Mouse (Mus musculus) left cerebral cortex, postnatal 36 days (tissue): ENCODE data around the gene Col26a1. TPM values are rescaled to one million over a fixed set of nuclear protein-coding genes. Genes with fewer than 3 reads are reported as not detected.

Experiments
- DNase-seq, 2 experiments: peaks; one replicate each; pipeline ENCODE4 v3.0.0; 2021 to 2022; ENCODE audit warnings: low spot score in 2 of 2, mixed read lengths in 1 of 2
- intact Hi-C: fragments of 180-260 bp; cut with DNase I; formaldehyde crosslinking; loops from one replicate; pipeline ENCODE4 v1.15.1; 2025
- total RNA-seq, 2 experiments: library from RNA; stranded (reverse); gene quantifications; 2 replicates each; pipeline ENCODE4 v1.2.3; 2021

The Col26a1 gene
- 10 to 100 TPM in 1 of 2 experiments, 1 to 10 TPM in 1; 8.3 to 13.7 TPM for total RNA-seq

DNA sequence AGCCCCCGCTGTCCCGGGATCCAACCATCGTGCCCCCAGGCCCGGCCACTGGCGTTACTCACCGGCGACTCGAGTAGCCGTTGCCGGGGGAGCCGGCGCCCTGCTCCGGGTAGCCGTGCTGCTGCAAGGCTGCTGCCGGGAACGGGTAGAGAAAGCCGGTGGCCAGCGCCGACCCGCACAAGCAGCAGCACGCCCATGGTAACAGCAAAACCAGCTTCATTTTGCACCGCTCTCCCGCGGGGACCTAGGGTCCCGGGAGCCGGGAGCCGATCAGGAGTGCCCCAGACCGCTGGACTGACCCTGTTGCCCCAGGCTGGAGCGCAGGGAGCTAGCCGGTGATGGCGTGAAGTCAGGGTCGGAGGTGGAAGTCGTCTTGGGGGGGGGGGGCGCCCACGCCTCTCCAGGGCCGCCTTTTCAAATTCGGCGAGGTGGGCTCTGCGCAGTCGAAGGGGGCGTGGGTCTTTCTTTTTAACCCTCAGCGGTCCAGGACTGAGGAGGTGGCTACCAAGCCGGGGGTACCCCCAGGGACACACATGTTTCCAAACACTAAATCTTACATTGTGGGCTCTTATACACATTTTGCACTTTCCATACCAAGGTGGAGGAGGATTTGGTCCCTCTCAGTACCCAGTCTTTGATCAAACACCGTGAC is at the start of gene Col26a1:
Col26a1 (minus strand) TSS at position 422 of the 652 bp plus-strand sequence.
- DNase-seq: peak; percentile 25 to 29
- intact Hi-C loops: no loop called here

DNA sequence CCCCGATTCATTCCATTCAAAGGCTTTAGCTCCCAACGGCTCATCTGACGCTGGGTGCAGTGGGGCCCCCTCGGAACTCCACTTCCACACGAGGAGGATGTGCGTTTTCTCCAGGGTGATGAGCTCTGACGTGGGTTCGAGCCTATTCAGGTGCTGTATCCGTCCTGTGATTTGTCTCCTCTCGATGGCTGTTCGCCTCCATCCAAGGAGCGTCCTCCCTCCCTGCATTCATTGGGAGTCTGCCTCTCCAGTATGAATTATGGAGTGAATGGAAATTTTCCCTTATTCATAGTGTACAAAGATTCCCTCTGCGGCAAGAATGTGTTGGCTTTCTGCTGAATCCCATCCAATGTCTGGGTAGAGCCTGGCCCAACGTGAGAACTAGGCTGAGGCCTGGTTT is 48.9 kb upstream of the Col26a1 start:
- DNase-seq: peak in 1 of 2 experiments; percentile 14
- intact Hi-C loops: loop anchor here (10.0 kb wide), 1 partner anchor 173 kb away; no protein-coding TSS in a partner anchor

DNA sequence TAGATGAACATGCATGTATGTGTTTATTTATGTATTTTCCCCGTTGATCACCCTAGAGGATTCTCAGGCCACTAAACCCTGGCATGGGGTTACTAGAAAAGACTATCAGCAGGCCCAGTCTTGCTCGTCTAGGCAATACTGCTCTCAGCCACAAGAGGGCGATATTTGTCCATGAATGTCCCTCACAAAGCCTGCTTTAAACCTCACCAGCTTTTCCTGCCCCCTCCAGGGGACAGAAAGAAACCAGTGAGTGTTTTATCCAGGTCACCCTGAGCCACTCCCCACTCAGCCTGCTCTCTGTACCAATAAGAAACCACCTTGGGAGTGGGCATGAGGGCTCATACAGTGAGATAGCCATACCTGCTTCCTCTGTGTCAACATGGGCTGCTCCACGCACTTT is 46.1 kb upstream of the Col26a1 start:
- peak; percentile 60 to 81 for DNase-seq
- intact Hi-C loops: loop anchor here (5.0 kb wide), 1 partner anchor 43 kb away; no protein-coding TSS in a partner anchor

DNA sequence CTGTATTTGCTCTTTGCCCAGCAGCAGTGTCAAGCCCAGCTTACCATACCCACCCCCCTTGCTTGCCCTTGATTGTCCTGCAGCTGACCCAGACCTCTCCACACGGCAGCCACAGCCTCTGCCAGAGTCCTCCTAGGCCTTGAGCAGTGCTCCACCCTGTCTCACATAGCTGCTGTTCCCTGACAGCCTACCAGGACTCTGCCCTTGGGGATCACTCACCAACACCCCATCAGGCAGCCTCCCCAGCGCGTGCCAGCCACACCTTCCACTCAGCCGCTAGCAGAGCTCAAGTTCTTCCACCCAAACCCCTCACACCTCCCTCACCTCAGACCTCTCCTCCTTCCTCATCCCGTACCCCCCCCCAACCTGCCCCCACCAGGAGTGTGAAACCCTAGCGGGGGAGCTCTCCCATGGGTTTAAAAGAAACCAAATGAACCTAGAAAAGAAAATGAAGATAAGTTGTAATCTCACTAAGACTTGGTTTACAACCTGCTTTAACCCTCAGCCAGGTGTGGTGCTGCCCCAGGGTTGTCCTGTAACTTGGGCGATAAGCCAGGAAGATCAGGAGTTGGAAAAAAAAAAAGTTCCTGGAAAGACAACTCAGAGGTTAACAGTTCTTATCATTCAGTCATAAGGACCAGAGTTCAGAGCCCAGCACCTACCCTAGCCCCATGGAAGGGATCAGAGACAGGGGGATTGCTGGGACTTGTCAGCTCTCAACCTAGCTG is 40.9 kb upstream of the Col26a1 start:
- no peak for DNase-seq
- intact Hi-C loops: no loop called here

DNA sequence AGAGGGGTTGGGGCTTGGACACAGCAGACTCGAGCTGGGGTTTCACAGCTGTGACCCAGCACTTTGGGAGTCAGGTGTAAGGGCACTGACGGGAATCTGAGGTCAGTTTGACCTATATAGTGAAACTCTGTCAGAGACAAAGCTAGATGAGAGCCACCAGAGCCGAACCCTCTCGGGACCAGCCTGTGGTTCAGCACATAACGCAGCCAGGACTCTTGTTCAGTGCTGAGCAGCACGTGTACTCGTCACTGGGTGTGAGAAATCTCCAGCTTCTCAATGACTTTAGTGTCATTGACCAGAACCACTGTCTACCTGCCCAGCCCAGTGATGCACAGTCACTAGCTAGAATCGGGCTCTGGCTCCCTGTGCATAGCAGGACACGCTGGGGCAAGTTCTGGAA is 39.8 kb upstream of the Col26a1 start:
- DNase-seq: no peak
- intact Hi-C loops: no loop called here

DNA sequence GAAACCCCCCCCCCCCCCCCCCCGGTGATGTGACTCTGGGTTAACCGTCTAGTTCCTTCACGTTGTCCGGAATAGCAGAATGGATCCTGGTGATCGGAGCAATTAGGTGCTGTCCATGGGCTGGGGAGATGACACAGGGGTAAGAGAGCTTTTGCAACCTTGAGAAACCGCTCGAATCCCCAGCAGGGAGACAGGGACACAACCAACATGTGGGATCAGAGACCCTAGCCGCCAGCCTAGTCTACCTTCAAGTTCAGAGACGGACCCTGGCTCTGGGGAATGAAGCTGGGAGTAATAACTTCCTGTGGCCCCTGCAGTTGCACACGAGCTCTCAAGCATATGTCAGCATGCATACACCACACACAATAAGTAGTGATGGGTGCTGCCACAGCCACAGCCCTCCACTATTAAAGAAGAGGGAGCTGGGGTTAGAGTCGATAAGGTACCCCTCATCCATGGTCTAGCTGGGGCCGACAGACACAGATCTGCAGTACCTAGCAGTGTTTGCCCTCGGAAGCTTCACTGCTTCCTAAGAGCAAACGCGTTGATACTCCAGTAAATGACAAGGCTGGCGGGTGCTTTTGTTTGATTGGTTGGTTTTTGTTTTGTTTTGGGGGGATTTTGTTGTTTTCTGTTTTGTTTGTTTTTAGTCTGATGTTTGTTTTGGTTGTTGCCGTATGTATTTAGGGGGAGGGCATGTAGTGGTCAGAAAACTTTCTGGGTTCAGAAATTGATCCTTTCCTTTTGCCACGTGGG is 36.7 kb upstream of the Col26a1 start:
- intact Hi-C loops: no loop called here
- peak; percentile 15 to 22 for DNase-seq

DNA sequence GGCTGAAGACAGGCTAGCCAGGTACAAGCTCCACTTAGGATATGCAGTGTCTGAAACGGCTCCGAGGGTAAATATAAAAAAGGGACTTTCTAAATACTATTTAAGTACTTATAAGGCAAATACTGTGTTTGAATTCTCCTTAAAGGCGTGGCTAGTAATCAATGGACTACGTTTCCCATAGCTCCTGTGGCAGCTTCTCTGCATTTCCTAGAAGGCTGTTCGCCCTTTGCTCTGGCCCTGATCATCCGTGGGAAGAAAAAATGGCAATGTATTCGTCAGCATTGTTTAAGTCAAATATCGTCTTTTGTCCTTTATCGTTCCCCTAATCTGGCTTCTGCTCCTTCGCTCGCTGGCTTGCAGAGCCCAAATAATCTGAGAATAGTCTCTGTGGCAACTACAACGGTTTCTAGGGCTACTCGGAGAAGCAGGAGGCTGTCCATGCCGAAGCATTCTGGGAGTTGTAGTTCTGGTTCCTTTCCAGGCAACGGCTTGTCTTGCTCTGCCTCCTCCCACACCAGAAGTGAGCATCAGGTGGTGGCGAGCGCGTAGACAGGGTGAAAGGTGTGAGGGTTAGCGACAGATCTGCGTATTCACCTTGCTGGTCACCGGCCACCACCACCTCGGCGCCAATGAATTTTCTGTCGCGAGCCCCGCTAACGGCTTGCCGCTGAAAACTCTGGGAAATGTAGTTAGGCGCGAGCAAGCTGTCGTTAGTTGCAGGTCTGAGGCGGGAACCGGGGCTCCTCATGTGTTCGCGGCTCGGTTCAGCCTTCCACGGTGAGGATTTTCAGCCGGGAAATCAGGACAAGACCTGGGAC is 35.9 kb upstream of the Col26a1 start:
- intact Hi-C loops: no loop called here
- DNase-seq: peak; percentile 87

DNA sequence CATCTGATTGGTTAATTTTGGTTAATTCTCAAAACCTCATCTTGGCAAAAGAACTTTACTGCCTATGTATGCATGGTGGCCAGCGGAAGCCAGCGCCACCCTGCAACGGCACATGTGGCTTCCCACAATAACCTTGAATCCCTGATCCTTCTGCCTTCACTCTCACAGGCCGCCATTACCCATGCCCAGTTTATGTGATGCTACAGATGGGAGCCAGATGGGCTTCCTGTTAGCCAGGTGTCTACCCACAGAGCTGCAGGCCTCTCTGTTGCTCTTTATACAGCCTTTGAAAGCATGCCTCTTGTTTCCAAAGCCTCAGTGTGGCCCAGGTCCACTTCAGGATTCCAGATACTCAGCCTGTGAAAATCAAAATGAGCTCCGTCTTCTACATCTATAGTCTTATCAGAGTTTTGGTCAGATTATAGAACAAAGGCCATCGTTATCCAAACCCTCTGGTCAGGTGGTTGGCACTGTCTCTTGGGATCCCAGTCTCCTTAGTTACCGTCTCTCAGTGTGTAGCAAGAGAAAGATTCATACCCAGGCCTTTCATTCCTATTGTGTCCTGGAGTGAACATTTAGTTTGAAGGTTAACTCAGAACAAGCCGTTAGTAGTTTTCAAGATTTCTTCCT is 34.7 kb upstream of the Col26a1 start:
- intact Hi-C loops: no loop called here

DNA sequence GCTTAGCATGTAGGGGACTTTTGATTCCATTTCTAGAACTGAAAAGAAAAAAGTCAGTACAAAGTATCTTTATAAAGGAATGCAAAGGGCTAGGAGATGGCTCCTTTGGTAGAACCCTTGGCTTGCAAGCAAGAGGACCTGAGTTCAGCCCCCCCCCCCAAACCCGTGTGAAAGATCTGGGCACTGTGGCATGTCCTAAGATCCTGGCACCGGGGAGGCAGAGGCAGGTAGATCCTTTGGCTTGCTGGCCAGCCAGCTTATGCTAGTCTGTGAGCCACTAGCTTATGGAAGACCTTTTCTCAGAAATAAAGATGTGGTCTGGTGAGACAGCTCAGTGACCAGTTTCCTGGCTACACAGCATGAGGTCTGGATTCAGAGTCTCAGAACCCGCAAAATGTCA is 31.2 kb upstream of the Col26a1 start:
- intact Hi-C loops: no loop called here
- no peak for DNase-seq

More for the DNA sequence above, 34.7 kb upstream of the Col26a1 start:
- no peak for DNase-seq

DNA sequence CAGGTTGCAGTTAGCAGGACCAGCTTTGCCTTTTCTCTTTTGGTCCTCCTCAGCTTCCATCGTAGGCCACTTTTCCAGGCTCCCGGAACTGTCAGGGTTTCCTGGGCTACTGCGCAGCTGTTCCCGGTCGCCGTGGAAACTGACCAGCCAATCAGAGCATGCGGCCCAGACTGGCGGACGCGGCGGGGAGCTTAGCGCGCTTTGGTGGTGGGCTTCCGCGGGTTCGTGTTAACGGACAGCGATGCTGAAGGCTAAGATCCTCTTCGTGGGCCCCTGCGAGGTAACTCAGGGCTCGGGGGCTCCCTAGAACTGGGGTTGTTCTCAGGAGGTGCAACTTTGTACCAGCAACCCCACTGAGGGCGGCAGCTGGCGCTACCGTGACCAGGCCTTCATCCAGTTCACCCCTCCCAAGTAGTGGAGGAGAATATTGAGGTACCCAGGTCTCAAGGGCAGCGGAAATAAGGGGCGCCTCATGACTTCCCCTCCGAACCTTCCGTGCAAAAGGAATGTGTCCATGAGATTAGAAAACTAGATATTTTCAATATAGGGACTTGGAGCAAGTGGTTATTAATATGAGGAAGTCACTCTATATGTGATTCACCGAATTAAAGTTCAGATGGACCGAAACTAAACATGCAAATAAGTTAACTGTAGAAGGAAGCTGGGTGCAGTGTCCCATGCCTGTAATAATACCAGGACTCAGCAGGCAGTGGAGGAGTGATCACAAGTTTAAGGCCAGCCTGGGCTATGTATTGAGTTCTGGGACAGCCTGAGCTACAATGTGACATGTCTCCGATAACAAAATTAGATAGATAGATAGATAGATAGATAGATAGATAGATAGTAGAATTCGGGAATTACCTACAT is 25.2 kb upstream of the Col26a1 start, which contains the start of gene Ift22:
Ift22 (plus strand) TSS at position 160 of the 867 bp plus-strand sequence.
- intact Hi-C loops: no loop called here
- DNase-seq: peak; percentile 94 to 96

DNA sequence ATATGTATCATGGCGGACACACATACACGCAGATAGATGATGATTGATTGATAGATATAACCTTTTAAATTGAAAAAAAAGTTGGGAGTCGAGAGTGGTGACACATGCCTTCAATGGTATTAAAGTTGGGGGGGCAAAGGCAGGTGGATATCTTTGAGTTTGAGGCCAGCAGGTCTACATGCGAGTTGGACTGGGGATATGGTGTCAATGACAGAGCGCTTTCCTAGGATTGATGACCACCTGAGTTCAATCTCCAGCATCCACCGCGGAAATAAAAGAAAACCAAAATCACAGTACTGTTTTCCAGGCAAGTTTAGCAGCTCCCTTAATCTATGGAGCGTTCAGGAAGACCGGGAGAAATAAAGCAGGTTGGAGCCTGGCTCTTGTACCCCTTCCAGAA is 24.6 kb upstream of the Col26a1 start:
- intact Hi-C loops: no loop called here
- no peak for DNase-seq

DNA sequence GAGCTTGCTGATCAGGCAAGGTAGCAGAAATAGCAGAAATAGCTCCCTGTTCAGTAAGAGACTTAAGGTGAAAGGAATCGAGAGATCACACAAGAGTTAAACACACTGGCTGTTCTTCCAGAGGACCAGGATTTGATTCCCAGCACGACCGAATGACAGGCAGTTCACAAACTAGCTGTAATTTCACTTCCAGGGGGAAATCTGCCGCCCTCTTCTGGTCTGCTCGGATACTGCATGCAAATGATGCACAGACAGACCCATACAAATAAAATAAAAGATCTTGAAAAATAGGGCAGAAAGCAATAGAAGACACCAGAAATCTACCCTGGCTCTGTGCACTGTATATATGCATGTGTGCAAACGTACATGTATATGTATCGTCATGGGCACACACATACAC is 22.6 kb upstream of the Col26a1 start:
- DNase-seq: no peak
- intact Hi-C loops: no loop called here

DNA sequence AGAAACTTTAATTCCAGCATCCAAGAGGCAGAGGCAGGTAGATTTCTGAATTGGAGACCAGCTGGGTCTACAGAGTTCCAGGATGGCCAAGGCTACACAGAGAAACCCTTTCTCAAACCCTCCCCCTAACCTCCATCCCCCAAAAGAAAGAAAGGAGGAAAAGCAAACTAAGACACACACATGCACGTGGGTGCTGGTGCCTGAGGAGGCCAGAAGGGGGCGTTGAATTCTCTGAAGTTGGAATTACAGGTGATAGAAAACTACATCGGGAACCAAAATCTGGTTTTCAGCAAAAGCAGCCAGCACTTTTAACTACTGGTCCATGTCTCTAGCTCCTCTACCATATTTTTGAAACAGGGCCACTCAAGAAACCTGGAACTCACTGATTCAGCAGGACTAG is 21.6 kb upstream of the Col26a1 start:
- no peak for DNase-seq
- intact Hi-C loops: no loop called here

DNA sequence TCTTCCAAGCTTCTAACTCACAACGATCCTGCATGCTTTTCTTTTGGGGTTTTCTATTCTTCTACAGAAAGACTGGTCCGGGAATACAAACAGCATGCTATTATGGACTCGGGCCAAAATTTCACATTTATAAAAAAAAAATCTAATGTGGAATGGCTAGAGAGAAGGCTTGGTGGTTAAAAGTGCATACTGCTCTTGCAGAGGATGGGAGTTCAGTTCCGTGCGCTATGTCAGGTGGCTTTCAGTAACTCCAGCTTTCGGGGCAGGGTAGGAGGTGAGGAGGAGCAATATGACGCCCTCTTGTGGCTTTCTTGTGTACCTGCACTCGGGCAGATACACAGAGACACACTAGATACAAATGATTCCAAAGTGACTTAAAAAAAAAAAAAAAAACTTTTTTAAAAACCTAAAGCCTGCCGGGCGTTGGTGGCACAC is 12.5 kb upstream of the Col26a1 start:
- no peak for DNase-seq
- intact Hi-C loops: no loop called here

DNA sequence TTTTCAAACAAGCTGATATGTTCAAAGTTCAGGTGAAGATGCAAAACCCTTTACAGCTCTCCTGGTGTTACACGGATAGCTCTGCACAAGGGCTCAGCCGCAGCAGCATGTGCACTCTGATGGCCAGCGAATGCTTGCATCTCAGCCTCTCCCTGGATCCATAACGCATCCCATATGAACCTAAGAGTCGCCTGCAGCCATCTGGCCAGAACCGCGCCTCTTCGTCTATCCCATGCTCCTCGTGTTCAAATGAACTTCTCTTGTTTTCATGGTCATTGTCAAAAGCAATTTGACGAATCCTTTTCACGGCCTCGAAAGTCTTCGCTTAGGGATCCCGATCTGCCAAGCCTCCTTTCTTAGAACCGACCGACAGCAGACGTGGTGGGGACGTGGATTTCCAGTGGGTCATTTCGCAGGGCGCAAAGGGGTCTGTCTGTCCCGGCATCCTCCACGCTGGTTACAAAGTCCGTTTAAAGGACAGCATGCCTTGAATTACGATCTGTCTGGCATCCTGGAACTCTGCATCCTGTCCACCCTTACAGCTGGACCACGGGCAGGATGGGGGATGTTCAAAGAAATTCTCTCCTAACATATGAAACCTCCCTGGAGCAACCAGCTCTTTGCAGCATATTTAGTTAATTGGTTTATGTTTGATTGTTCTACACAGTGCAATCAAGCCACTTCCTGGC is 12.0 kb upstream of the Col26a1 start:
- intact Hi-C loops: no loop called here

DNA sequence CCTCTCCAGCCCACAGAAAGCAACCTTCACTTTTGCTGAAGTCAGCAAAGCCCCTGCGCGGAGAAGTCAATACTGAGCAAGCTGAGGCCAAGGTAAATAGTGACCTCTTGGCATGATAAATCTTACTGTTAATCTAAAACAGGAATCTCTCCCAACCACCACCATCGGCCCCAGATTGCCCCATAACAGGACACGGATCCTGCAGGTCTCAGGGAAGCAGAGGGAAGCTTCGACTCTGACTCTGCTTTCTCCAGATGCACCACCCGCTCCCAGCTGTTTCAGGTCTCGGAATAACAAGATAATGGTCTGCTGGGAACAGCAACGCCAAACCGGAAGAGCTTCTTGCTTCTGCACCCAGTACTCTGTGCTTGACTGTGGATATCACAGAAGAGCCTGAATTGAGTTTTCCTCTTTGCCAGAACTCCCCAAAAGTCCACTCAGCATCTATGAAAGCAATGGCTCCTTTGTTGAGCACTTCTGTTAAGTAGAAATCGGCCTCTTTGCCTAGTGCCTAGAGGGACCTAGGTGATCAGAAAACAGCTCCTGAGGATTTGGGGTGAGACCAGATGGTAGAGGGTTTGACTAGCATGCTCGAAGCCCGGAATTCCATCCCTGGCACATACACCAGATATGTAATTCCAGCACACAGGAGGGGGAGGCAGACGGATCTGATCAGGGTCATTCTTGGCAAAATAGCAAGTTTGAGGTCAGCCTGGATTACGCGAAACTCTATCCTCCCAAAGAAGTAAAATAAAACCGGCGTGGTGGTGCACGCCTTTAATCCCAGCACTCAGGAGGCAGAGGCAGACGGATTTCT is 5.7 kb upstream of the Col26a1 start:
- intact Hi-C loops: no loop called here
- no peak for DNase-seq

More for the DNA sequence above, 12.0 kb upstream of the Col26a1 start:
- no peak for DNase-seq

DNA sequence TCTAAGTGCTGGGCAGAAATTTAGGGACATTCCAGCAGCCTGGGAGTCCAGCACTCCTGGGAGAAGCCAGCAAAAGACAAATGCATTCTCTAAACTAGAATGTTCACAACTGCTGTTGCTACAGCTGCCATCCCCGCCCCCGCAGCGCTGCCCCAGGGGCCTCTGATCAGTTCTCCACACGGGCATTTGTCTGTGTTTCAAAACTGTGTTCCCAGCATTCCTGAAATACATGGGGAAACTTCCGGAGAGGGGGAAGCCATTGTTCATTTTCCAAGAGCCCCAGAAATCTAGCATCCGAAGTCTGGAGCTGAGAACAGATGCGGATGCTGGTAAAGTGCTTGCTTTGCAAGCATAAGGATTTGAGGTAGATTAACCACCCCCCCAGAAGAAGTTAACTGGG is 3.9 kb upstream of the Col26a1 start:
- intact Hi-C loops: no loop called here
- DNase-seq: no peak
